ENCODE assay signal across 12 mouse cellular contexts in the genomic region with DNA sequence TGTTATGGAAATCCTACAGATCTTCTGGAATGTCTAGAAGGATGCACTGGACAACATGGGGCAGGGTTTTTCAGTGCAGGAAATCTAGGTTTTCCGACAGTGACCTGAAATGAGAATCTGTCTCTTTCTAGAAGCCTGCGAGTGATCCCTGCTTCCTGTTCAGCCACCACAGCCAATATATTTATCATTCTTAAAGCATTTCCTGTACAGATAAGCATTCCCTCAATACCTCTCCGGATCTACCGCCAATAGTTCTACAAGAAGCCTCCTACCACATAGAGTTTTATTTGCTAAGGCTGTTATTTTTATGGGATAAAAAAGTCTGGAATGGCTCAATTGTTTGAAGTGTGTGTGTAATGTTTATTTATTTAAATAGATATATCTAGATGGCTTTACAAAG.
"Had no signal": no experiment of that assay in that cellular context is flagged by ENCODE, and none has a peak within 500 bp of the region (broad histone marks: within the 10 kb centered on the region; RNA-seq: fewer than 3 reads in every experiment).

No protein-coding gene starts in this region.

- H3K4me1 ChIP-seq: limb, embryonic 12.5 days; midbrain, embryonic 13.5 days; stomach, embryonic 15.5 days had no signal

- H3K27ac ChIP-seq: layer of hippocampus, adult 2 months; limb, embryonic 12.5 days; liver, embryonic 13.5 days; midbrain, embryonic 13.5 days; stomach, embryonic 15.5 days had no signal

- DNase-seq: kidney, postnatal 10 days; kidney, postnatal 4 days; liver; liver, embryonic 13.5 days; liver, postnatal 0 days; right cerebral cortex, postnatal 14 days; thymus, adult 2 months; thymus, postnatal 25 days had no signal

- H3K4me2 ChIP-seq: limb, embryonic 12.5 days; liver, embryonic 13.5 days; midbrain, embryonic 13.5 days; stomach, embryonic 15.5 days had no signal

- H3K9me3 ChIP-seq: liver, embryonic 13.5 days; midbrain, embryonic 13.5 days; stomach, embryonic 15.5 days had no signal

- H3K27me3 ChIP-seq: limb, embryonic 12.5 days; liver, embryonic 13.5 days; midbrain, embryonic 13.5 days; stomach, embryonic 15.5 days had no signal

- ATAC-seq: liver, postnatal 0 days; midbrain, embryonic 13.5 days had no signal

- H3K9ac ChIP-seq: limb, embryonic 12.5 days; liver, embryonic 13.5 days; liver, postnatal 0 days; midbrain, embryonic 13.5 days; stomach, embryonic 15.5 days had no signal

- H3K4me3 ChIP-seq: layer of hippocampus, adult 2 months; limb, embryonic 12.5 days; liver, embryonic 13.5 days; midbrain, embryonic 13.5 days; stomach, embryonic 15.5 days had no signal

- H3K36me3 ChIP-seq: limb, embryonic 12.5 days; liver, embryonic 13.5 days; midbrain, embryonic 13.5 days had no signal
